Mouse (Mus musculus) urinary bladder, postnatal 25 days (tissue): ENCODE data around the gene Klf16.
A peak's percentile ranks its signal among the peaks of the same experiment; 100 is the strongest.

ENCODE experiments used
- DNase-seq: peaks from one replicate; pipeline ENCODE4 v3.0.0; 2022; ENCODE audit warnings: low spot score

Gene Klf16

DNA sequence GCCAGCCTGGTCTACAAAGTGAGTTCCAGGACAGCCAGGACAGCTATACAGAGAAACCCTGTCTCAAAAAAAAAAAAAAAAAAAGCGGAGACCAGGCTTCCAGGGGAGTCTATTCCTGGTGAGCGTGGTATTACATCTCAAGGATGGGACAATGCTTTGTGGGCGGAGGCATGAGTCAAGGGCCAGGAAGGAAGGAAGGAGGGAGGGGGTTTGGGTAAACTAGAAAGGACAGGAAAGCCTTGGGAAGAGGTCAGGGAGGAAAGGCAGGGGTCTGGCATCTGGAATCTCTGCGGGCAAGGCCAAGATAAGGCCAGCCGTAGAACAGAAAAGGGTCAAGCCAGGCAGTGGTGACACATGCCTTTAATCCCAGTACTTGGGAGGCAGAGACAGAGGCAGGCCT, 37.6 kb downstream of the Klf16 start:
- no peak for DNase-seq

DNA sequence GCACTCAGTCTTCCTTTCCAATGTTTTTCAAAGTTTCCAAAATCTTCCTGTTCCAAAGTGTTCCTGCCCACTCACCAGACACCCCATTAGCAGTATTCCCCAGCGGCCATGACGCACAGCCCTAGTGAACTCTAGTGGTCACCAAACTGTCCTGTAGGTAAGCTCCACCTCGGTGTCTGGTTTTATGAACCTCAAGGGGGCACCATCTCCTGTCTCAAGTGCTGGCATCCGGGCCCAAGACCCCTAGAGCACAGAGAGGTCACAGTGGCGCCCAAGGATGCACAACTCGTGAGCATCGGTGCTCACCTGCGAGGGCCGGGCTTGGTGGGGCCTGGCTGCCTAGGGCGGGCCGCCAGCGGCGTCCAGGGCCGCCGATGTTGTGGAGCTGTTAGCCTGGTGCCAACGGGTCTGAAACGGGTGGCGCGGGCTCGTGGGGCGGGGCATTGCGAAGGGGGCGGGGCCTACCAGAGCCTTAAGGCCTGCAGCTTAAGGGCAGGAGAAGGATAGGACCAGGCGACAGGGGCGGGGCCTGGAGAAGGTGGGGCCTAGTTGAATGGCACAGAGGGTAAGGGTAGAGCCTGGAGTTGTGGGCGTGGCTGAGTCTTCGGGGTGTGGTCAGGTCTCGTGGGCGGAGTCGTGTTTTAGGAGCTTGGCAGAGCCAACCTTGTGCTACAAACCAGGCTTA, 38.3 kb downstream of the Klf16 start, which contains the start of gene Atp8b3:
Gene Atp8b3, minus strand, starts transcription at position 415 of the 685 bp plus-strand sequence.
- peak; percentile 57 for DNase-seq

DNA sequence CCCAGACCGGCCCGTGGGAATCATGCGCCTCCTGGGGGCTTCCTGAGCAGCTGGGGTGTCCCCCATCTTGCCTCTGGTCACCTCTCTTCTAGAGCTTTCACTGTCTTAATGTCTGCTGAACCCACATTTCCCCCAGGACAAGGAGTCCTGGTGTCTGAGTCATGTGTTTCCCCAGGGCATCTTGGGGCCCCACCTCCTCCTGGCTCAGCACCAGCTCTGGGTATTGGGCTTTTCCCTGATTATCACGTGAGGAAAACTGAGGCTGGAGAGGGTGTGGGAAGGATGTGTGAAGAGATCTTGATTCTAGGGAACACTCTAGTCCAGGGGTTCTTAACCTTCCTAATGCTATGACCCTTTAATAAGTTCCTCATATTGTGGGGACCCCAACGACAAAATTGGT, 38.9 kb downstream of the Klf16 start:
- DNase-seq, result no peak

DNA sequence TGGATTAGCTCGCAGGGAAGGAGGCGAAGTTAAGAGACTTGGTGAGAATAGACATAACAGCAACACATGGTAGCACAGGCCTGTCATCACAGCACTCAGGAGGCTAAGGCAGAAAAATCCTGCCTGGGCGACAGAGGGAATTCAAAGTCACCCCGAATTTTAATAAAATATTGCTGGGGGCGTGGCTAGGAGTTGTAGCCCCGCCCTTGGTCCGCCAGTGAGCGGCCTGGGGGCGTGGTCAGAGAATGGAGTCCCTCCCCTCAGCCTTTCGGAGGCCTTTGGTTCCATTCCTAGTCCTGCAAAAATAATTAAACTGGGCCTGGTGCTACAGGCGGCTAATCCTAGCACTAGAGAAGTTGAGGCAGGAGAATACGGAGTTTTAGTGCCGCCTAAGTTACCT, 41.4 kb downstream of the Klf16 start:
- no peak for DNase-seq

DNA sequence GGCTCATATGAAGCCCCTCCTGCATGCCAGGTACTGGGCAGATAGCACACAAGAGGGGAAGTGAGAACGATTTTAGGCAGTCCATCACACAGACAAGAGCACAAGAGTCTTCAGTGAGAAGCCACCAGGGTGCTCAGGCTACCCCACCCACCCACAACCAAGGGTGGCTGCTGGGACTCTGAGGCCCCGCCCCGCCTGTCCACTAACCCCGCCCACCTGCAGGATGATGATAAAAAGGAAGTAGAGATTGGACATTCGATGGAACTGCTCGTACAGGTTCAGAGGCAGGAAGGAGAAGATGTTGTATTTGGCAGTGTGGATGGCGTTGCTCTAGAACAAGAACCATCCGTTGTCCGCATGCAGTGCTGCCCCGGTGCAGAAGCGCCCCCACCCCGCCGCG, 42.0 kb downstream of the Klf16 start:
- no peak for DNase-seq

DNA sequence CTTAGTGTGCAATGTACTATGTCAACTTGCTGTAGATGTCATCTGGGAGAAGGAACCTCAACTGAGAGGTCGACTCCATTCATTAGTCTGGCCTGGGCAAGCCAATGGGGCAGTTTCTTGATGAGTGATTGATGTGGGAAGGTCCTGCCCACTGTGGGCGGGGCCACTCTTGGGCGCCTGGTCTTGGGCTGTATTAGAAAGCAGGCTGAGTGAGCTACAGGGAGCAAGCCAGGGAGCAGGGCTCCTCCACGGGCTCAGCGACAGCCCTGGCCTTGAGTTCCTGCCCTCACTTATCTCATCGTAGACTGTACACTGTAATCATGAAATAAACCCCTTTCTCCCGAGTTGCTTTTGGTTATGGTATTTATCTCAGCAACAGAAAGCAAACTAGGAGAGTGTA, 43.4 kb downstream of the Klf16 start:
- DNase-seq, result no peak

DNA sequence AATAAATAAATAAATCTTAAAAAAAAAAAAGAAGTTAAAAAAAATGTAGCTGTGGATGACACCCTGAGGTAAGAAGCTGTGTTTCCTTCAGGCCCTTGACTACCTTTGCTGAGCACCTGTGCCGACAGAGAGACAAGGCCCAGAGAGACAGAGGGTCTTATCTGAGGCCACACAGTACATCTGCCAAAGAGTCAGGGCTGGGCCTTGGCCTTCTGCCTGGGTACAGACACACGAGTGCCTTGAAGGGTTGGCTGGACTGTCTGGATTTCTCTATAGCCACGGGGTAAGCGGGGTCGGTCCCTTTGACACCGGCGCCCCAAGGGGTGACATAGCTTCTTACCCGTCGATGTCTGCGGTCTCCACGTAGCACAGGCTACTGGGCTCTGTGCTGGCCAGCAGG, 44.3 kb downstream of the Klf16 start:
- DNase-seq, result no peak

DNA sequence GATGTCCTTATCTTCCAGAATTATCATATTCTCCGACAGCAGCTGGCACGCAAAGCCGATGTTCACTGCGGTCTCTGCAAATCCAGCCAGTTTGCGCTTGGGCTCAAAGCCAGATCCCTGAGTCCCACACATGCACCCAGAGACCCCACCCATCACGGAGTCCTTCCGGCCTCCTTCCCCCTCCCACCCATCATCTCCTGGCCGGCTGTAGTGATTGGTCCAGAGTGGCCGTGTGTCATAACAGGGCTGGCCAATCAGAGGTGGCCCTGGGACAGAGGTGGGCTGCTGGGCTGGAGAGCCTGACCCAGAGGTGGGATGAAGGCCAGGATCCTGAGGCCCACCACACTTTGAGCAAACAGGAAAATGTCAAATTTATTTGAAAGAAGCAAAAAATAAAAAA, 50.9 kb downstream of the Klf16 start:
- DNase-seq, result no peak

DNA sequence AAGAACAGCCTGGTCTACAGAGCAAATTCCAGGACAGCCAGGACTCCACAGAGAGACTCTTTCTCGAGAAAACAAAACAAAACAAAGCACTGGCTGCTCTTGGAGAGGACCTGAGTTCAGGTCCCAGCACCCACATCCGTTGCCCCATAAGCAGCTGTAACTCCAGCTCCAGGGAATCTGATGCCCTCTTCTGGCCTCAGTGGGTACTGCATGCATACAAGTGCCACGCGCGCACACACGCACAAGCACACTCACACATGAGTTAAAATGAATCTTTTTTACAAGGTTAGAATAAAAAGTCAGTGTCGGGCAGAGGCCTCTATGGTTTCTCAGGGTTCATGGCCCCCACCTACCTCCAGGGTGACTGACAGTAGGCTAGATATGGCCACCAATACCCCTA, 53.8 kb downstream of the Klf16 start:
- no peak for DNase-seq

DNA sequence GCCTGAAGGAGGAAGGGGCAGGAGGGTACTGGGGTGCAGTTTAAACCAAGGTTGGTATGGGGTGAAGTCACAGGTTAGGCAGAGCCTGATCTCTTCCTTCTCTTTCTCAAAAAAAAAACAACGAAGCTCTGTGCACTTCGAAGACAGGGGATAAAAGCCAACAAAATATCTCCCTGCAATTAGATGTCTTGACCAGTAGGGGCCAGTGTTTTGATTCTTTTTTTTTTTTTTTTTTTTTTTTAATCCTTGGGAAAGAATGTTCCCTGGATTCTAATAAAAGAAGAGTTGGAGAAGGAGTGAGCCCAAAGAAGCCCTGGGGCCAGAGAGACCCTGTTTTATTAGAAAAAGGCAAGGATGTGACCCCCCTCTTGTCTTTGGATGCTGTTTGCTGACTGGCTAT, 57.8 kb downstream of the Klf16 start:
- DNase-seq, result no peak
